Mouse (Mus musculus) central nervous system, embryonic 11.5 days (tissue): Measurements from ENCODE around the gene Zfp202. TPM values are rescaled to one million over a fixed set of nuclear protein-coding genes. Genes with fewer than 3 reads are reported as not detected.

Experiments used
- polyA plus RNA-seq: library from polyadenylated mRNA; depleted of rRNA; stranded (reverse); fragments of >200 nt; gene quantifications from 2 replicates; pipeline ENCODE4 v1.2.3, GENCODE M21; 2012; rRNA removed

Zfp202 gene
- polyA plus RNA-seq, result 4.9 and 7.2 TPM in 2 replicates

GRCm38 (mm10) chr9:40192098-40193038 lies at the start of gene Zfp202:
Gene Zfp202 (plus strand): TSS chr9:40192316.

GRCm38 (mm10) chr9:40180620-40181019 lies 11.5 kb upstream of the Zfp202 start, which contains the start of gene Olfr986:
Gene Olfr986 (plus strand): TSS chr9:40180920.

Other genes starting within 250 kb of the Zfp202 start
- gene Olfr975, start 240.3 kb upstream of the Zfp202 start, polyA plus RNA-seq, result not detected in 2 replicates
- gene Olfr976, start 231.2 kb upstream of the Zfp202 start, polyA plus RNA-seq, result not detected in 2 replicates
- not detected in 2 replicates for gene Olfr978, start 200.2 kb upstream of the Zfp202 start, polyA plus RNA-seq
- gene Olfr979, start 188.9 kb upstream of the Zfp202 start, polyA plus RNA-seq, result not detected in 2 replicates
- not detected in 2 replicates for gene Olfr980, start 182.7 kb upstream of the Zfp202 start, polyA plus RNA-seq
- not detected in 2 replicates for gene Olfr981, start 170.9 kb upstream of the Zfp202 start, polyA plus RNA-seq
- gene Olfr982, start 118.5 kb upstream of the Zfp202 start, polyA plus RNA-seq, result not detected in 2 replicates
- not detected in 2 replicates for gene Olfr983, start 98.7 kb upstream of the Zfp202 start, polyA plus RNA-seq
- gene Olfr984, start 78.1 kb upstream of the Zfp202 start, polyA plus RNA-seq, result not detected in 2 replicates
- not detected in 2 replicates for gene Olfr985, start 62.1 kb upstream of the Zfp202 start, polyA plus RNA-seq
- not detected in 2 replicates for gene Tmem225, start 44.2 kb upstream of the Zfp202 start, polyA plus RNA-seq
- gene Olfr986, start 11.4 kb upstream of the Zfp202 start, polyA plus RNA-seq, result not detected in 2 replicates
- 8.9 and 14.0 TPM in 2 replicates for gene Scn3b, start 76.9 kb downstream of the Zfp202 start, polyA plus RNA-seq